Mouse (Mus musculus): ENCODE data around the gene Kptn.

GRCm38 (mm10) chr7:16173146-16173545, 53.5 kb downstream of the Kptn start:
- TF ChIP-seq CTCF (IDR thresholded peaks at IDR 0.05; ENCODE audit: extremely low read depth, insufficient read depth, insufficient read length, insufficient replicate concordance) (no peak), POLR2A (IDR thresholded peaks at IDR 0.05; ENCODE audit: low read depth, low read length) (no peak)

Data from spleen, adult 2 months (tissue).